Mouse (Mus musculus) G1E (cell line): ENCODE results near the gene Dscam.
A peak's percentile ranks its signal among the peaks of the same experiment; 100 is the strongest.

Experiments used
- CTCF ChIP-seq: IDR thresholded peaks from 2 replicates; pipeline ENCODE4 v1.5.1; 2012; ENCODE audit warnings: low read depth, low read length, inconsistent platforms, mixed read lengths
- GATA1 ChIP-seq: IDR thresholded peaks from 2 replicates; pipeline ENCODE4 v1.6.1; 2012; ENCODE audit warnings: borderline replicate concordance, low read length, inconsistent platforms, mixed read lengths
- POLR2AphosphoS5 ChIP-seq: IDR thresholded peaks from 2 replicates; pipeline ENCODE4 v1.6.1; 2012; ENCODE audit warnings: low read depth, low read length, inconsistent platforms; ENCODE audit not compliant: insufficient replicate concordance
- TAL1 ChIP-seq: conservative IDR thresholded peaks from 2 replicates; pipeline ENCODE4 v1.6.1; 2012; ENCODE audit warnings: low read depth, low read length, inconsistent platforms, mixed read lengths

DNA sequence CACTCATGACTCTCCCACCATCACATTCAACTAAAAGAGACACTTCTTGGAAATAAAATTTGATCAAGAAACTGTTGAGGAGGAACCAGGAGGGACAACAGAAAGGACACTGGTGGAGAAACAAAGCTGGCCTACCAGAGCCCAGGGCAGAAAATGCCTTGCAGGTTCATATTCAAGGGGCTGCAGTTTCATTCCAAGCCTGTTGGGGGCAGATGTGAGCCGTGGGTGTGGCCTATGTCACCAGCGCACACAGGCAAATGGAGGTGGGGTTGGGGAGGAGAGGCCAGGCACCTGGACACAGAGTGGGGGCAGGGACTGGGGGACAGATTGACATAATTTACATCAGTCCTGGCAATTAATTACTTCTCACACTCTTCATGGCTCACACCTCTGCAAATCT lies 452.3 kb downstream of the Dscam start:
- TF ChIP-seq CTCF (0 out of 2 replicates have a peak, but pooled peaks have one; percentile 11), GATA1 (no peak), POLR2AphosphoS5 (no peak), TAL1 (no peak)
